Mouse (Mus musculus) gastrocnemius, adult 8-10 months (tissue): ENCODE measurements at regions not wholly inside any gene's neighbourhood (a gene's known extent, or its start where the extent isn't known, plus 50 kb on each side); places are given as distances from the start of the nearest gene placed in this dataset.

Experiments
- DNase-seq, 2 experiments: peaks; one replicate each; pipeline ENCODE4 v3.0.0; 2022; ENCODE audit warnings: low spot score in 2 of 2

GRCm38 (mm10) chr13:99099226-99099625 lies 85.4 kb upstream of the Zfp366 start:
- DNase-seq, result peak in 1 of 2 experiments; percentile 30

- no peak for DNase-seq
Measured at GRCm38 (mm10) chr13:99097606-99098545, 86.7 kb upstream of the Zfp366 start.

- DNase-seq, result no peak
Measured at GRCm38 (mm10) chr13:99096837-99097236, 87.8 kb upstream of the Zfp366 start.

- no peak for DNase-seq
Measured at GRCm38 (mm10) chr13:99095006-99095405, 89.6 kb upstream of the Zfp366 start.

GRCm38 (mm10) chr13:99094221-99094620 lies 90.4 kb upstream of the Zfp366 start:
- DNase-seq, result no peak

- peak; percentile 48 to 55 for DNase-seq
Measured at GRCm38 (mm10) chr13:99093269-99093668, 91.4 kb upstream of the Zfp366 start.

- DNase-seq, result peak in 1 of 2 experiments; percentile 30
Measured at GRCm38 (mm10) chr13:99092279-99092930, 92.2 kb upstream of the Zfp366 start.

GRCm38 (mm10) chr13:99091562-99092278 lies 92.9 kb upstream of the Zfp366 start:
- DNase-seq, result no peak

- no peak for DNase-seq
Measured at GRCm38 (mm10) chr13:99090361-99090760, 94.3 kb upstream of the Zfp366 start.

- no peak for DNase-seq
Measured at GRCm38 (mm10) chr13:99088285-99088684, 96.3 kb upstream of the Zfp366 start.

GRCm38 (mm10) chr13:99079331-99079761 lies 95.0 kb upstream of the 1700024P04Rik start:
- DNase-seq, result no peak

- no peak for DNase-seq
Measured at GRCm38 (mm10) chr13:99078643-99079042, 94.3 kb upstream of the 1700024P04Rik start.

- no peak for DNase-seq
Measured at GRCm38 (mm10) chr13:99077039-99077749, 92.8 kb upstream of the 1700024P04Rik start.

- no peak for DNase-seq
Measured at GRCm38 (mm10) chr13:99075467-99075866, 91.1 kb upstream of the 1700024P04Rik start.

- no peak for DNase-seq
Measured at GRCm38 (mm10) chr13:99071821-99072414, 87.6 kb upstream of the 1700024P04Rik start.

- no peak for DNase-seq
Measured at GRCm38 (mm10) chr13:99071413-99071812, 87.0 kb upstream of the 1700024P04Rik start.

- DNase-seq, result no peak
Measured at GRCm38 (mm10) chr13:99069767-99070166, 85.4 kb upstream of the 1700024P04Rik start.

GRCm38 (mm10) chr13:99067504-99067903 lies 83.1 kb upstream of the 1700024P04Rik start:
- DNase-seq, result no peak

- DNase-seq, result no peak
Measured at GRCm38 (mm10) chr13:99063431-99063830, 79.1 kb upstream of the 1700024P04Rik start.

GRCm38 (mm10) chr13:99062936-99063335 lies 78.6 kb upstream of the 1700024P04Rik start:
- DNase-seq, result no peak
